Mouse (Mus musculus) G1E (cell line): ENCODE measurements at regions not wholly inside any gene's neighbourhood (a gene's known extent, or its start where the extent isn't known, plus 50 kb on each side); places are given as distances from the start of the nearest gene placed in this dataset.

ENCODE experiments used
- CTCF ChIP-seq: IDR thresholded peaks from 2 replicates; pipeline ENCODE4 v1.5.1; 2012; ENCODE audit warnings: low read depth, low read length, inconsistent platforms, mixed read lengths
- GATA1 ChIP-seq: IDR thresholded peaks from 2 replicates; pipeline ENCODE4 v1.6.1; 2012; ENCODE audit warnings: borderline replicate concordance, low read length, inconsistent platforms, mixed read lengths
- GATA2 ChIP-seq: IDR thresholded peaks from 2 replicates; pipeline ENCODE4 v1.6.1; 2012; ENCODE audit warnings: low read depth, low read length, inconsistent platforms, borderline replicate concordance
- POLR2AphosphoS5 ChIP-seq: IDR thresholded peaks from 2 replicates; pipeline ENCODE4 v1.6.1; 2012; ENCODE audit warnings: low read depth, low read length, inconsistent platforms; ENCODE audit not compliant: insufficient replicate concordance
- TAL1 ChIP-seq: conservative IDR thresholded peaks from 2 replicates; pipeline ENCODE4 v1.6.1; 2012; ENCODE audit warnings: low read depth, low read length, inconsistent platforms, mixed read lengths

DNA sequence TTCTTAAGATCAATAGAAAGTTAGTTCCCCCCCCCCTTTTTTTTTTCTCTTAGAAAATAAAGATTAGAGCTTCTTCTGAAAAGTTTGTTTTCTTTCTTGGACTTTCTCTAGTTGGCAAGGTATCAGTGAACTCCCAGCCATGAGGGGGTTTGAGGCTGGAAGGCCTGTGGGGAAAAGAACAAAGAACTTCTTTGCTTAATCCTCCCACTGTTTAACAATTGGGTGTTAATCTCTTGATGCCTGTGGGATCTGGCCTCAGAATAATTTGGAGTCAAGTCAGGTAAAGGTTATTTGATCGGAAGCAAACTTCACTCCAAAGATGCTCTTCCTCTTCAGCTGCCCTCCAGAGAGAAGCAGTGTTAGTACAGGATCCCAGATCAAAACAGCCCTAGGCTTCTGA is 84.8 kb downstream of the Alg10b start:
- TF ChIP-seq CTCF, result no peak
- TF ChIP-seq TAL1, result no peak
- no peak for TF ChIP-seq GATA1
- TF ChIP-seq POLR2AphosphoS5, result no peak
- TF ChIP-seq GATA2, result no peak
